Mouse (Mus musculus) kidney, postnatal 10 days (tissue): ENCODE measurements around the gene Ttf1.

Experiments
- DNase-seq: peaks from one replicate; pipeline ENCODE4 v3.0.0; 2021; ENCODE audit warnings: mixed read lengths

The Ttf1 gene

GRCm38 (mm10) chr2:29130118-29130899 lies 70.2 kb downstream of the Ttf1 start:
- no peak for DNase-seq

DNA sequence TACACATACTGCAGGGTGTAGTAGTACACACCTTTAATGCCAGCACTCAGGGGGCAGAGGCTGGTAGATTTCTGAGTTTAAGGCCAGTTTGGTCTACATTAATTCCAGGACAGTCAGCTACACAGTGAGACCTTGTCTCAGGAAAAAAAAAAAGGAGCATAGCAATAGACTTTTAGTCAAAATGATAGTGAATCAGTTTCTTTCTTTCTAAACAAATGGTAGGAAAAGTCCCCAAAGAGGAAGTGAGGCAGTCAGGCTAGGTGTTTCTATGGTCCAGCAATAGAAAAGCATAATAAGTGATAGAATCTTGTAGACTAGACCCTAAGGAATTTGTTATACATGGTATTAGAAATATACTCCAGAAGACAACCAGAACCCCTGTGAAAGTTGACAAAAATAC lies 75.1 kb downstream of the Ttf1 start:
- DNase-seq = no peak
